Mouse (Mus musculus): ENCODE data around the gene Vwa5b1.

GRCm38 (mm10) chr4:138672160-138672559, 36.5 kb upstream of the Vwa5b1 start:
- TF ChIP-seq POLR2A (IDR thresholded peaks at IDR 0.05; ENCODE audit: borderline replicate concordance, low read depth, low read length) (no peak), CTCF (IDR thresholded peaks at IDR 0.05; ENCODE audit: low read depth, low read length) (no peak)

Measured in bone marrow macrophage, adult 2 months (primary cell).